Mouse (Mus musculus): ENCODE results near the gene Hils1.
"Not testable (repeated sequence)": the region's sequence is repeated elsewhere in the genome, so short reads cannot be mapped to it uniquely, and the experiment has no call there.

Hils1 gene

GRCm38 (mm10) chr11:95006525-95007219 lies 39.3 kb downstream of the Hils1 start:
- peak; percentile 87 for DNase-seq

- DNase-seq: no peak
Observed at GRCm38 (mm10) chr11:95007418-95007817, 40.0 kb downstream of the Hils1 start.

GRCm38 (mm10) chr11:95008661-95009628 lies 41.6 kb downstream of the Hils1 start:
- DNase-seq: no peak

GRCm38 (mm10) chr11:95009629-95010014 lies 42.2 kb downstream of the Hils1 start, which contains the start of gene Samd14:
Gene Samd14, plus strand, starts transcription at chr11:95009879.
- DNase-seq: peak; percentile 42

- peak; percentile 34 for DNase-seq
Observed at GRCm38 (mm10) chr11:95010141-95010739, 42.8 kb downstream of the Hils1 start.

GRCm38 (mm10) chr11:95010841-95011403 lies 43.5 kb downstream of the Hils1 start:
- not testable (repeated sequence) for DNase-seq

- DNase-seq: no peak
Observed at GRCm38 (mm10) chr11:95011416-95011815, 44.0 kb downstream of the Hils1 start.

GRCm38 (mm10) chr11:95012075-95012474 lies 44.7 kb downstream of the Hils1 start:
- DNase-seq: no peak

GRCm38 (mm10) chr11:95012487-95012886 lies 45.1 kb downstream of the Hils1 start:
- DNase-seq: no peak

GRCm38 (mm10) chr11:95015484-95015883 lies 48.1 kb downstream of the Hils1 start:
- DNase-seq: no peak
